Mouse (Mus musculus): ENCODE data around the gene Lrig1. TPM values are rescaled to one million over a fixed set of nuclear protein-coding genes. Genes with fewer than 3 reads are reported as not detected.
A peak's percentile ranks its signal among the peaks of the same experiment; 100 is the strongest.
"Not testable (repeated sequence)": the region's sequence is repeated elsewhere in the genome, so short reads cannot be mapped to it uniquely, and the experiment has no call there.

Lrig1 gene
- total RNA-seq, 2 experiments from 2014 or later = 27.4 to 31.8 TPM

- intact Hi-C loops (cut with DNase I) = no loop called here
- DNase-seq (ENCODE audit: low spot score in 2 of 2) = no peak
These were observed 103.0 kb downstream of the Lrig1 start for GRCm38 (mm10) chr6:94596761-94597485.

- no peak for DNase-seq (ENCODE audit: low spot score in 2 of 2)
- intact Hi-C loops (cut with DNase I) = no loop called here
These were observed 103.8 kb downstream of the Lrig1 start for GRCm38 (mm10) chr6:94596051-94596760.

- DNase-seq (ENCODE audit: low spot score in 2 of 2) = no peak
- intact Hi-C loops (cut with DNase I) = no loop called here
These were observed 104.8 kb downstream of the Lrig1 start for GRCm38 (mm10) chr6:94595206-94595605.

GRCm38 (mm10) chr6:94594711-94595110, 105.2 kb downstream of the Lrig1 start:
- DNase-seq (ENCODE audit: low spot score in 2 of 2) = no peak
- intact Hi-C loops (cut with DNase I) = no loop called here

- intact Hi-C loops (cut with DNase I) = no loop called here
- no peak for DNase-seq (ENCODE audit: low spot score in 2 of 2)
These were observed 105.8 kb downstream of the Lrig1 start for GRCm38 (mm10) chr6:94594096-94594665.

- intact Hi-C loops (cut with DNase I) = no loop called here
- no peak for DNase-seq (ENCODE audit: low spot score in 2 of 2)
These were observed 107.2 kb downstream of the Lrig1 start for GRCm38 (mm10) chr6:94592710-94593109.

- intact Hi-C loops (cut with DNase I) = no loop called here
- DNase-seq (ENCODE audit: low spot score in 2 of 2) = peak in 1 of 2 experiments; percentile 40
These were observed 107.7 kb downstream of the Lrig1 start for GRCm38 (mm10) chr6:94592243-94592642.

- no peak for DNase-seq (ENCODE audit: low spot score in 2 of 2)
- intact Hi-C loops (cut with DNase I) = no loop called here
These were observed 111.6 kb downstream of the Lrig1 start for GRCm38 (mm10) chr6:94588365-94588764.

GRCm38 (mm10) chr6:94584976-94585375, 115.0 kb downstream of the Lrig1 start:
- no peak for DNase-seq (ENCODE audit: low spot score in 2 of 2)
- intact Hi-C loops (cut with DNase I) = no loop called here

GRCm38 (mm10) chr6:94584147-94584695, 115.7 kb downstream of the Lrig1 start:
- intact Hi-C loops (cut with DNase I) = no loop called here
- peak in 1 of 2 experiments; percentile 88 for DNase-seq (ENCODE audit: low spot score in 2 of 2)

- intact Hi-C loops (cut with DNase I) = no loop called here
- no peak for DNase-seq (ENCODE audit: low spot score in 2 of 2)
These were observed 117.9 kb downstream of the Lrig1 start for GRCm38 (mm10) chr6:94582055-94582454.

- peak in 1 of 2 experiments; percentile 28 for DNase-seq (ENCODE audit: low spot score in 2 of 2)
- intact Hi-C loops (cut with DNase I) = no loop called here
These were observed 122.0 kb downstream of the Lrig1 start for GRCm38 (mm10) chr6:94577991-94578390.

- no peak for DNase-seq (ENCODE audit: low spot score in 2 of 2)
- intact Hi-C loops (cut with DNase I) = no loop called here
These were observed 124.3 kb downstream of the Lrig1 start for GRCm38 (mm10) chr6:94575526-94576166.

GRCm38 (mm10) chr6:94568040-94568439, 131.9 kb downstream of the Lrig1 start:
- intact Hi-C loops (cut with DNase I) = no loop called here
- DNase-seq (ENCODE audit: low spot score in 2 of 2) = no peak

- DNase-seq (ENCODE audit: low spot score in 2 of 2) = no peak
- intact Hi-C loops (cut with DNase I) = no loop called here
These were observed 134.2 kb downstream of the Lrig1 start for GRCm38 (mm10) chr6:94565766-94566165.

- no peak for DNase-seq (ENCODE audit: low spot score in 2 of 2)
- intact Hi-C loops (cut with DNase I) = no loop called here
These were observed 136.6 kb downstream of the Lrig1 start for GRCm38 (mm10) chr6:94563203-94563940.

GRCm38 (mm10) chr6:94561346-94561745, 138.6 kb downstream of the Lrig1 start:
- intact Hi-C loops (cut with DNase I) = no loop called here
- no peak for DNase-seq (ENCODE audit: low spot score in 2 of 2)

GRCm38 (mm10) chr6:94560896-94561295, 139.1 kb downstream of the Lrig1 start:
- no peak for DNase-seq (ENCODE audit: low spot score in 2 of 2)
- intact Hi-C loops (cut with DNase I) = no loop called here

GRCm38 (mm10) chr6:94558603-94559002, 141.4 kb downstream of the Lrig1 start:
- intact Hi-C loops (cut with DNase I); DNase-seq (ENCODE audit: low spot score in 2 of 2): not testable (repeated sequence)

Data from left cerebral cortex, postnatal 25 days (tissue).